Mouse (Mus musculus) lung, postnatal 0 days (tissue): ENCODE data around the gene Rsrc1.

Experiments
- CTCF ChIP-seq: IDR thresholded peaks from 2 replicates; pipeline ENCODE4 v1.5.1; 2016; ENCODE audit warnings: antibody characterized with exemption, mild to moderate bottlenecking
- EP300 ChIP-seq: IDR thresholded peaks from 2 replicates; pipeline ENCODE4 v1.6.1; 2016; ENCODE audit warnings: antibody characterized with exemption, mild to moderate bottlenecking, control low read depth

DNA sequence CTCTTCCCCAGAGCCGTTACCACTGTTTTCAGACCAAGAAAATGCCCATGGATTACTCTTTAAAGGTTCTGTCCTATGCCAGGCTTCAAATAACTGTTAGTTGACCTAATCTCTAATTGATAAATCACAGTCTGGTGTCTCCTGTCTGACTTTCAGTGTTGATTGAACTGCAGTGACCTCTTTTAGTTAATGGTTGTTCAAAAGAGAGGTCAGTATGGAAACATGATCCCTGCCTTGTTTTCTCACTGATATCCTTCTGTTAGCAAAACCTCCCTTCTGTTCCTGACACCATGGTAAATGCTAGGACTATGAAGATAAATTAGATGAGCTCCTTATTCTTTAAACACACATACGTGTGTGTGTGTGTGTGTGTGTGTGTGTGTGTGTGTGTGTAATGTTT, 330.2 kb downstream of the Rsrc1 start:
- TF ChIP-seq CTCF (no peak), EP300 (no peak)
